Mouse (Mus musculus) limb, embryonic 14.5 days (tissue): Measurements from ENCODE around the gene Dlst. TPM values are rescaled to one million over a fixed set of nuclear protein-coding genes. Genes with fewer than 3 reads are reported as not detected.
A peak's percentile ranks its signal among the peaks of the same experiment; 100 is the strongest.

Experiments
- ATAC-seq: fragments of 200-750 bp; cut with Nextera tagmentation; 2 replicates; pipeline ENCODE4 v1.8.0; 2017; ENCODE audit warnings: low read depth, moderate number of reproducible peaks, moderate TSS enrichment; ENCODE audit not compliant: low FRiP score
- DNase-seq: peaks from one replicate; pipeline ENCODE4 v3.0.0-alpha.2; 2015; ENCODE audit warnings: low spot score
- H3K27ac ChIP-seq: fragments of 300-500 bp; sonication (generic); replicated peaks from 2 replicates; pipeline ENCODE4 v1.5.1; 2014; ENCODE audit warnings: low read depth, mild to moderate bottlenecking, low read length, moderate library complexity, mixed read lengths
- H3K27me3 ChIP-seq: fragments of 300-500 bp; sonication (generic); 2 replicates; pipeline ENCODE4 v1.6.1; 2014; ENCODE audit warnings: low read length, mixed read lengths; ENCODE audit not compliant: control insufficient read depth, insufficient read depth
- H3K36me3 ChIP-seq: fragments of 300-500 bp; sonication (generic); 2 replicates; pipeline ENCODE4 v1.6.1; 2014; ENCODE audit warnings: mild to moderate bottlenecking, low read length, moderate library complexity, mixed read lengths; ENCODE audit not compliant: control insufficient read depth, insufficient read depth
- H3K4me1 ChIP-seq: fragments of 300-500 bp; sonication (generic); 2 replicates; pipeline ENCODE4 v1.6.1; 2014; ENCODE audit warnings: antibody characterized with exemption, low read length, mixed read lengths; ENCODE audit not compliant: control insufficient read depth, insufficient read depth
- H3K4me2 ChIP-seq: fragments of 300-500 bp; sonication (generic); replicated peaks from 2 replicates; pipeline ENCODE4 v1.6.1; 2014; ENCODE audit warnings: low read depth, mild to moderate bottlenecking, low read length, moderate library complexity; ENCODE audit not compliant: severe bottlenecking
- H3K4me3 ChIP-seq: fragments of 300-500 bp; sonication (generic); replicated peaks from 2 replicates; pipeline ENCODE4 v1.5.1; 2014; ENCODE audit warnings: low read length
- H3K9ac ChIP-seq: fragments of 300-500 bp; sonication (generic); 2 replicates; pipeline ENCODE4 v1.6.1; 2014; ENCODE audit warnings: mild to moderate bottlenecking, low read depth, low read length, moderate library complexity; ENCODE audit not compliant: severe bottlenecking
- H3K9me3 ChIP-seq: fragments of 300-500 bp; sonication (generic); 2 replicates; pipeline ENCODE4 v1.6.1; 2016; ENCODE audit warnings: low read length; ENCODE audit not compliant: control insufficient read depth
- POLR2A ChIP-seq: fragments of 200-500 bp; IDR thresholded peaks from 2 replicates; pipeline ENCODE4 v1.8.0; 2012; ENCODE audit warnings: inconsistent platforms, mild to moderate bottlenecking, moderate library complexity, borderline replicate concordance; ENCODE audit not compliant: insufficient read depth, insufficient read length; ENCODE audit errors: extremely low read depth
- WGBS: fragments of 180-500 bp; shearing (Covaris S2); extraction: QIAGEN DNeasy Blood & Tissue Kit; methylation state at CpG from one replicate; pipeline ENCODE4 v1.1.7; 2014; 5-methylcytosine and 5-hydroxymethylcytosine counted together
- polyA plus RNA-seq, 2 experiments: library from polyadenylated mRNA; depleted of rRNA in 1 of 2; stranded (reverse) in 1 of 2; unstranded in 1 of 2; fragments of >200 nt; fragmentation: Nextera tagmentation in 1 of 2; extraction: Ambion mirVana in 1 of 2; gene quantifications; 2 replicates each; pipeline versions ENCODE4 v1.2.1 to v1.2.3; 2012 to 2014

Gene Dlst
- polyA plus RNA-seq, 2 experiments, result 99.0 to 168 TPM

- no peak overlapping the region for H3K27ac ChIP-seq
- TF ChIP-seq POLR2A, result no peak
- peaks cover 9% of the 10 kb centered on the region for H3K4me1 ChIP-seq
- no peaks in the 10 kb centered on the region for H3K36me3 ChIP-seq
- no peaks in the 10 kb centered on the region for H3K9me3 ChIP-seq
- no peak for DNase-seq
- WGBS, result 90% methylated on average over 7 of the region's 7 CpGs
- ATAC-seq, result no peak
- H3K4me3 ChIP-seq, result no peak overlapping the region
- no peak overlapping the region for H3K4me2 ChIP-seq
- no peak overlapping the region for H3K9ac ChIP-seq
- no peaks in the 10 kb centered on the region for H3K27me3 ChIP-seq
Observed at GRCm38 (mm10) chr12:85095859-85096258, 14.8 kb upstream of the Dlst start.

- no peak overlapping the region for H3K4me3 ChIP-seq
- H3K9me3 ChIP-seq, result no peaks in the 10 kb centered on the region
- H3K27ac ChIP-seq, result no peak overlapping the region
- 57% methylated on average over 14 of the region's 14 CpGs for WGBS
- DNase-seq (no peak), ATAC-seq (peak; percentile 56; the same call in 1 of the 2 replicates)
- no peaks in the 10 kb centered on the region for H3K27me3 ChIP-seq
- no peak overlapping the region for H3K4me2 ChIP-seq
- H3K4me1 ChIP-seq, result no peaks in the 10 kb centered on the region
- TF ChIP-seq POLR2A, result no peak
- H3K9ac ChIP-seq, result no peak overlapping the region; the same call in 1 of the 2 replicates
- H3K36me3 ChIP-seq, result no peaks in the 10 kb centered on the region
Observed at GRCm38 (mm10) chr12:85101001-85101400, 9.6 kb upstream of the Dlst start.

- Histone ChIP-seq H3K4me1 (peaks cover 6% of the 10 kb centered on the region; the same call in 1 of the 2 replicates), H3K4me3 (no peak overlapping the region), H3K36me3 (no peaks in the 10 kb centered on the region), H3K27me3 (no peaks in the 10 kb centered on the region), H3K27ac (no peak overlapping the region), H3K4me2 (no peak overlapping the region), H3K9ac (no peak overlapping the region), H3K9me3 (no peaks in the 10 kb centered on the region)
- WGBS, result 80% methylated on average over 5 of the region's 5 CpGs
- no peak for DNase-seq
- no peak for ATAC-seq
- TF ChIP-seq POLR2A, result no peak
Observed at GRCm38 (mm10) chr12:85101521-85102106, 9.0 kb upstream of the Dlst start.

GRCm38 (mm10) chr12:85103096-85103495 is 7.5 kb upstream of the Dlst start:
- Histone ChIP-seq H3K4me2 (no peak overlapping the region), H3K36me3 (no peaks in the 10 kb centered on the region), H3K27ac (no peak overlapping the region), H3K9ac (no peak overlapping the region), H3K4me3 (no peak overlapping the region), H3K4me1 (peaks cover 9% of the 10 kb centered on the region; the same call in 1 of the 2 replicates), H3K9me3 (no peaks in the 10 kb centered on the region), H3K27me3 (no peaks in the 10 kb centered on the region)
- no peak for ATAC-seq
- no peak for TF ChIP-seq POLR2A
- 65% methylated on average over 8 of the region's 8 CpGs for WGBS
- no peak for DNase-seq

GRCm38 (mm10) chr12:85104789-85105188 is 5.8 kb upstream of the Dlst start:
- no peaks in the 10 kb centered on the region for H3K27me3 ChIP-seq
- no peak overlapping the region for H3K4me3 ChIP-seq
- H3K27ac ChIP-seq, result no peak overlapping the region
- no peak overlapping the region for H3K4me2 ChIP-seq
- peaks cover 13% of the 10 kb centered on the region for H3K4me1 ChIP-seq
- no peak overlapping the region for H3K9ac ChIP-seq
- DNase-seq, result no peak
- TF ChIP-seq POLR2A, result no peak
- WGBS, result 86% methylated on average over 8 of the region's 8 CpGs
- H3K36me3 ChIP-seq, result no peaks in the 10 kb centered on the region
- no peaks in the 10 kb centered on the region for H3K9me3 ChIP-seq
- no peak for ATAC-seq
